Mouse (Mus musculus): ENCODE data around the gene Themis2. TPM values are rescaled to one million over a fixed set of nuclear protein-coding genes. Genes with fewer than 3 reads are reported as not detected.

Gene Themis2
- 2.8 and 4.1 TPM in 2 replicates for polyA plus RNA-seq (2012; rRNA removed; ENCODE audit: low replicate concordance)

GRCm38 (mm10) chr4:132796196-132796886, at the start of gene Themis2:
Themis2 (minus strand) TSS chr4:132796387.

GRCm38 (mm10) chr4:132842970-132843704, 47.0 kb upstream of the Themis2 start, which contains the start of gene Ppp1r8:
Ppp1r8 (minus strand) TSS chr4:132843169.

GRCm38 (mm10) chr4:132767914-132768876, 28.0 kb downstream of the Themis2 start, which contains the start of gene Rpa2:
Rpa2 (plus strand) TSS chr4:132768332.

DNA sequence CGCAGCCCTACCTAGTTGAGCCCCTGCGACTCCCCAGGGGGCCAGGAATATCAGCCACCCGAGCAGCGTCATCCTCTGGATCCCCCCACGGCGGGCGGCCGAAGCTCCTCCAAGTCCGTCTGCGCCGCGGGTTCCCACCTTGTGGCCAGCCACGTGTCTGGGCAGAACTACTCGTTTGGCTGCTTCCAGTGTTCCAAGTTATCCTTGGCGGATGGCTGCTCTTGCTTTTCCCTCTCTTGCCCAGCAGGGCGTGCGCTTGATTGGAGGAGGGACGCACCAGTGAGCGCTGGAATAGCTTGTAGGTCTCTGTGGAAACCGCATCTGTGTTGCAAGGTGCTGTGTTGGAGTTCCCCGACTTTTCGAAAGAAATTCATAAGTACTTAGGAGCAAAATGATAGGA, 39.2 kb downstream of the Themis2 start, which contains the start of gene Smpdl3b:
Gene Smpdl3b, minus strand, starts transcription at position 279 of the 400 bp plus-strand sequence.

DNA sequence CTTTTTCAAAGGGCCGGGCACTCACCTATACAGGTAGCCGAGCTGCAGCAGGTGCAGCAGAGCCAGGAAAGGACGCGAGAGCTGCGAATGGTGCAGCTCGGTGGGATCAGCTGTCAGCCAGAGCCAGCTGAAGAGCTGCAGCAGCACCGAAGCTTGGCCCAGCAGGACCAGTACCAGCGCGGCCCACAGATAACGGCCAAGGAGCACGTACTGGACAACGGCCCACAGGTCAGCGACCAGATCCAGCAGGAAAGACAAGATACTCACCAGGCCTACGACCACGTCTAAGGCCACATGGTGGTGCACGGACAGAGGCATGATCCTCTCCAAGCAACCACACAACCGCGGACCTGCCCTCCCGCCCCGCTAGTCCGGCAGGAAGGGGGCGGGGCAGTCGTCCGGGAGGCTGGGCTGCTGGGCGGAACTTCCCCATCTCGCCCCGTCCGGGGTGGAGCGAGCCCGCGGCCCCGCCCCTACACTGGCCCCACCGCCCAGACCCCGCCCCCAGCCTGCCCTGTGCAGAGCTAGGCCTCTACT, 64.0 kb downstream of the Themis2 start, which contains the start of gene Xkr8:
Gene Xkr8, minus strand, starts transcription at position 399 of the 537 bp plus-strand sequence.

Other genes with a start within 250 kb of the Themis2 start
- gene Ptafr, start 232.3 kb downstream of the Themis2 start, polyA plus RNA-seq (2012; rRNA removed; ENCODE audit: low replicate concordance) = 2.0 and 3.9 TPM in 2 replicates
- 11.1 and 11.6 TPM in 2 replicates for gene Eya3, start 157.4 kb downstream of the Themis2 start, polyA plus RNA-seq (2012; rRNA removed; ENCODE audit: low replicate concordance)
- gene Xkr8, start 63.8 kb downstream of the Themis2 start, polyA plus RNA-seq (2012; rRNA removed; ENCODE audit: low replicate concordance) = 1.4 and 2.8 TPM in 2 replicates
- 73.6 and 133 TPM in 2 replicates for gene Smpdl3b, start 39.1 kb downstream of the Themis2 start, polyA plus RNA-seq (2012; rRNA removed; ENCODE audit: low replicate concordance)
- gene Rpa2, start 28.1 kb downstream of the Themis2 start, polyA plus RNA-seq (2012; rRNA removed; ENCODE audit: low replicate concordance) = 7.3 and 9.7 TPM in 2 replicates
- gene Ppp1r8, start 46.8 kb upstream of the Themis2 start, polyA plus RNA-seq (2012; rRNA removed; ENCODE audit: low replicate concordance) = 13.6 and 14.7 TPM in 2 replicates
- 12.5 and 15.2 TPM in 2 replicates for gene Stx12, start 88.1 kb upstream of the Themis2 start, polyA plus RNA-seq (2012; rRNA removed; ENCODE audit: low replicate concordance)
- gene Fam76a, start 126.2 kb upstream of the Themis2 start, polyA plus RNA-seq (2012; rRNA removed; ENCODE audit: low replicate concordance) = 7.8 and 9.3 TPM in 2 replicates
- 2.6 and 2.7 TPM in 2 replicates for gene Fgr, start 177.7 kb upstream of the Themis2 start, polyA plus RNA-seq (2012; rRNA removed; ENCODE audit: low replicate concordance)
- gene Ahdc1, start 214.9 kb upstream of the Themis2 start, polyA plus RNA-seq (2012; rRNA removed; ENCODE audit: low replicate concordance) = 17.6 and 17.9 TPM in 2 replicates

Data from duodenum, adult 2 months (tissue).